Mouse (Mus musculus): ENCODE data around the gene Clgn.
"Not testable (repeated sequence)": the region's sequence is repeated elsewhere in the genome, so short reads cannot be mapped to it uniquely, and the experiment has no call there.

GRCm38 (mm10) chr8:83428621-83429020, 39.0 kb downstream of the Clgn start:
- not testable (repeated sequence) for TF ChIP-seq CTCF (IDR thresholded peaks at IDR 0.05 in 2 of 3, conservative IDR thresholded peaks at IDR 0.05 in 1 of 3; ENCODE audit: control insufficient read depth in 1 of 3, insufficient read depth in 1 of 3, low read depth in 2 of 3, low read length in 3 of 3, poor library complexity in 1 of 3, severe bottlenecking in 1 of 3); EP300 (IDR thresholded peaks at IDR 0.05; ENCODE audit: low read depth in 1 of 2, low read length in 2 of 2); GATA1 (IDR thresholded peaks at IDR 0.05; ENCODE audit: low read depth, low read length); CHD2 (IDR thresholded peaks at IDR 0.05; ENCODE audit: low read length); POLR2A (IDR thresholded peaks at IDR 0.05; ENCODE audit: control insufficient read depth in 1 of 2, insufficient read depth in 1 of 2, low read depth in 1 of 2, low read length in 2 of 2, poor library complexity in 1 of 2); MYC (IDR thresholded peaks at IDR 0.05; ENCODE audit: low read depth, low read length)

Measured in MEL (cell line).